Mouse (Mus musculus) adrenal gland, adult 2 months (tissue): ENCODE measurements around the gene Galnt9. TPM values are rescaled to one million over a fixed set of nuclear protein-coding genes. Genes with fewer than 3 reads are reported as not detected.
A peak's percentile ranks its signal among the peaks of the same experiment; 100 is the strongest.

ENCODE experiments used
- DNase-seq: peaks from one replicate; pipeline ENCODE4 v3.0.0; 2021
- polyA plus RNA-seq: library from polyadenylated mRNA; depleted of rRNA; stranded (reverse); fragments of >200 nt; gene quantifications from 2 replicates; pipeline ENCODE4 v1.2.3, GENCODE M21; 2012
- total RNA-seq, 2 experiments: library from RNA; stranded (reverse); gene quantifications; 2 replicates each; pipeline ENCODE4 v1.2.3; 2021

Gene Galnt9
- total and polyA plus RNA-seq, 3 experiments: 0.14 to 0.25 TPM; not detected in 1

GRCm38 (mm10) chr5:110587467-110587866 is 43.3 kb downstream of the Galnt9 start:
- no peak for DNase-seq

GRCm38 (mm10) chr5:110589833-110590232 is 45.7 kb downstream of the Galnt9 start:
- no peak for DNase-seq

- DNase-seq: no peak
Observed at GRCm38 (mm10) chr5:110594465-110594864, 50.3 kb downstream of the Galnt9 start.

- no peak for DNase-seq
Observed at GRCm38 (mm10) chr5:110595341-110595740, 51.2 kb downstream of the Galnt9 start.

- no peak for DNase-seq
Observed at GRCm38 (mm10) chr5:110596086-110596780, 52.1 kb downstream of the Galnt9 start.

- no peak for DNase-seq
Observed at GRCm38 (mm10) chr5:110597502-110597901, 53.3 kb downstream of the Galnt9 start.

- no peak for DNase-seq
Observed at GRCm38 (mm10) chr5:110598298-110599095, 54.3 kb downstream of the Galnt9 start.

GRCm38 (mm10) chr5:110603016-110603685 is 59.0 kb downstream of the Galnt9 start:
- DNase-seq: peak; percentile 46

- DNase-seq: no peak
Observed at GRCm38 (mm10) chr5:110604311-110604710, 60.2 kb downstream of the Galnt9 start.

GRCm38 (mm10) chr5:110605531-110606221 is 61.5 kb downstream of the Galnt9 start:
- DNase-seq: no peak

- peak; percentile 16 for DNase-seq
Observed at GRCm38 (mm10) chr5:110607767-110608166, 63.6 kb downstream of the Galnt9 start.

GRCm38 (mm10) chr5:110608336-110608735 is 64.2 kb downstream of the Galnt9 start:
- DNase-seq: no peak

- no peak for DNase-seq
Observed at GRCm38 (mm10) chr5:110608941-110609340, 64.8 kb downstream of the Galnt9 start.

GRCm38 (mm10) chr5:110609425-110609824 is 65.3 kb downstream of the Galnt9 start:
- no peak for DNase-seq

- DNase-seq: no peak
Observed at GRCm38 (mm10) chr5:110609868-110610267, 65.7 kb downstream of the Galnt9 start.

GRCm38 (mm10) chr5:110610484-110610883 is 66.3 kb downstream of the Galnt9 start:
- DNase-seq: no peak

- DNase-seq: no peak
Observed at GRCm38 (mm10) chr5:110611435-110612158, 67.4 kb downstream of the Galnt9 start.

GRCm38 (mm10) chr5:110619226-110619625 is 75.1 kb downstream of the Galnt9 start:
- DNase-seq: no peak

- DNase-seq: no peak
Observed at GRCm38 (mm10) chr5:110624319-110624718, 80.2 kb downstream of the Galnt9 start.

- DNase-seq: no peak
Observed at GRCm38 (mm10) chr5:110627351-110627750, 83.2 kb downstream of the Galnt9 start.

- DNase-seq: no peak
Observed at GRCm38 (mm10) chr5:110628156-110628555, 84.0 kb downstream of the Galnt9 start.
